Mouse (Mus musculus): ENCODE data around the gene Fam107b.
"Not testable (repeated sequence)": the region's sequence is repeated elsewhere in the genome, so short reads cannot be mapped to it uniquely, and the experiment has no call there.

Fam107b gene

DNA sequence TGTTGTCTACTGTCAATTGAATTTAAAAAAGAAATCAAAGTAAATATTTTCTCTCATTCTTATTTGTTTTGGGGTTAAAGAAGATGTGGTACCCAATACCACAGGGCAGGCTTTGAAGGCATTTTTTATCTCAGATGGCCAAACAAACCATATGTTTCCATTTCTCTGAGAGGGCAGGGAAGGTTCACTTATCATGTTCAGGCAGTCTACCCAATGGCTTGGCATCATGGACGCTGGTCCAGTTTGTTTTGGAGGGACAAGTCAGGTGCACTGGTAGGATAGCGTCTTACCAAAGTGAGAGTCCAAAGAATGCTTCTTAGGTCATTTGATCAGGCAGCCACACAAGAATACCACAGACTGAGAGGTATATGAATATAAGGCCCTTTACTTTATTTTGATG, 139.6 kb downstream of the Fam107b start:
- DNase-seq (ENCODE audit: low spot score in 2 of 2) = no peak

DNA sequence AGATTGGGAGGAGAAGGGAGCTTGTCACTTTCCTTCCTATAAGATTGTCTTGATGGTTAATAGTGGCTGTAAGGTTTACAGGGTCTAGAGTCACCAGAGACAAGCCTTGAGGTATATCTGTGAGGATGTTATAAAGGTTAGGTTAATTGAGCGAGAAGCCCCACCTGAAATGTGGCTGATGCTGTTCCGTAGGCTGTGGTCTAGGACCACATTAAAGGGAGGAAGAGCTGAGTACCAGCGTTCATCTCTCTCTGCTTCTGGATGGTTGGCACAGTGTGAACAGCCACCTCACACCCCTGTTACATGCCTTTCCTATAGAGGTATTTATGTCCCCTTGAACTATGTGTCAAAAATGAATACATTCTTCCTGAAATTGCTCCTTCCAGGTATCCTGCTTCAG, 140.2 kb downstream of the Fam107b start:
- no peak for DNase-seq (ENCODE audit: low spot score in 2 of 2)

DNA sequence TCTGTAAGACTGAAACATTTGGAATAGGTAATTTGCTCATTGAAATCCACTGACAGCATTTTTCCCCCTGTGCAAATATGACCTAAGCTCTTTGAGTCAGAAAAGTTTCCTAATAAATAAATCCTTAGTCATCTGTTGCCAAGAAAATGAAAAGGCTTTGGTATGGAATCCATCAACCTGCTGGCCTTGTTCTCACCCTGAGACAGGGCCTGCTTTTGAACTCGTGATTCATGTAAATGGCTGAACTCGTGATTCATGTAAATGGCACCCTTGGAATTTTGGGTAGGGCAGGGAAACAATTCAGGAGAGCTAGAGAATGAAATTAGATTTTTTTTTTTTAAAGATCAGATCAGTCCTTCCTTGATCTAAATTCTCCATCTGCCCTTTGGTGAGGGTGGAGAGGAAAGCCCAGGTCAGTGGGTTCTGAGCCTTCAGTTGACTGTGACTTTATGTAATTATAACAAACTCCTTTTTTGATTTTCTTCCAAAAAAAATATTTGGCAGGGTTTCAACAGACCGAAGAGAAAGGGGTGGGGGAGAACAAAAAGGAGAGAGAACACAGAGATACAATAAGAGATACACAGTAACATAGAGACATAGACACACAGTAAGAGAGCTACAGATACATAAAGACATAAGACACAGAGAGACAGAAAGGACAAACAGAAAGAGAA, 142.2 kb downstream of the Fam107b start:
- DNase-seq (ENCODE audit: low spot score in 2 of 2) = no peak

DNA sequence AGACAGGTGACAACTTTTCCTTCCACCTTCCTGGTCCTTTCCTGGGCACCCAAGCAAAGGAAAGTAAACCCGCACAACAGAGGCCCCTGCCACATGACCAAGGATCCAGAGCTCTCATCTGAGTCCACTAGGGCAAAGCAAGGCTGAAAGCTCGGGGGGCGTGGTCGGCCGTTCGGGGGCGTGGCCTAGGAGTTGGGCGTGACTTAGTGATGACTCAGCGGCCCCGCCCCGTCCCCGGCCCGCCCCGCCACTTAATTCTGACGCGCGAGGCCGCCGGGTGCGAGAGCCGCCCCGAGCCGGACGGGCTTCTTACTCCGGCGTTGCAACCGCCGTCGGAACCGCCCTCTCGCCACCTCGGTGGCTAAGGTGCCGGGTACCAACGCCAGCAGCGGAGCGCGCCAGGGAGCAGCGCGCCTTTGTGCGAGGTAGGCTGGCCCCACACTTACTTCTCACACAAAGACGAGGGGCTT, 143.0 kb downstream of the Fam107b start:
- DNase-seq (ENCODE audit: low spot score in 2 of 2) = peak; percentile 100

DNA sequence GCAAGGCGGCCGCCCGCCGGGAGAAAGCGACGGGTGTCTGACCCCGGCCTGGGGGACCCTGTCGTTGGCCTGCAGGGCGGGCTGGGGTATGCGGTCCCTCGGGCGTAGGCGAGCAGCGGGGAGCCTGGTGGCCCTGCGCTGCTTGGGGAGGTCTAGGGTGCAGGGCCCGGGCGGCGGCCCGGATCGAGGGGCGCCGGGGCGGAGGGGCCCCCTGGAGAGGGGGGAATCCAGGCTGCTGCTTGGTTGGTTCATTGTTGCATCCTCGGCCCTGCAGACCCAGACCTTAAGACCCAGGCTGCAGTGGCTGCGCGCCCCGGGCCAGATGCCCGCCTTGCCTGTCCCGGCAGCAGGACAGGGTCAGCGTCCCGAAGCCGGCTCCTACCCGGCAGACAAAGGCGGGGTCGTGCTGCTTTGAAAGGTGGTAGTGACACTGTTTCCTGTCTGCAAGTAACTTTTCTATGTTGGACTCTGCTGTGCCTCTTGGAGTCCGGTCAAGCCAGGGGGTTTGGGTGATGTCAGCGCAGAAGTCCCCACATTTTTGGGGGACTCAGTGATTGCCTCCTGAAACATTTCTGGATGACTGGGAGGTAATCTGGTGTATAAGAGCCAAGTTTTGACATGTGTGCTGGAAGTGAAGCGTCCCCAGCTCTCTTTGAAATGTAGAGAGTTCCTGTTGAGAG, 143.5 kb downstream of the Fam107b start:
- DNase-seq (ENCODE audit: low spot score in 2 of 2) = peak; percentile 64 to 68

DNA sequence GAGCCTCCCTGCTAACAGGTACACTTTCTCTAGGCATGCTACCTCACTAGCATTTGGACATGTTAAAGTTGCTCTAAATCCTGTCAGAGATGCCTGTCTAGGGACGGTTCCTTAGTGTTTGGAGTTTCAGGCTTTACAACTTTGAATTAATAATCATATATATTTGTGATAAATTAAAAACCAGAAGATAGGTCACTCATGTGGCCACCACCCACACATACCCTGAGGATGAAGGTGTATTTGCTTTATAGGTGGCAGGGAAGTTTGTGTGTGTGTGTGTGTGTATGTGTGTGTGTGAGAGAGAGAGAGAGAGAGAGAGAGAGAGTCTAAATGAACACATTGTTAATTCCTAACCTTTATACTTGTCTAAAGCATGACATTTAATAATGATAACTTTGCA, 144.2 kb downstream of the Fam107b start:
- DNase-seq (ENCODE audit: low spot score in 2 of 2) = no peak

DNA sequence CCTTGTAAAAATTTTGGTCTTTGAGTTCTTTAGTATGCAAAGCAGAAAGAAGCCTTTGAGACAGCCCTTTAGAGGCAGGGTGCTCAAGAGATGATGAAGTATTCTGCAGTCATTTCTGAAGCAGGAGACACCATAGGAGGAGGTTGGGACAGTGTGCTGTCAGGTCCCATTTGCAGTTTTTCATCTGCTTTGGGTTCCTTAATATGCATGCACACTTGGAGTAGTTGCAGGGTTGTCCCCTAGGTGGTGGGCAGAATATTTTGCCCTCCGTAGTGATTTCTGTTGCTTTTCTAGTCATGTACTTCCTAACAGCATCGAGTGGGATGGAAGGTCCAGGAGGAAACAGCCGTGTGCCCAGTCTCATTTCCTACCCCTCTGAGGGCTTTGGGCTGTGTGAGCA, 145.1 kb downstream of the Fam107b start:
- DNase-seq (ENCODE audit: low spot score in 2 of 2) = peak; percentile 47 to 48

DNA sequence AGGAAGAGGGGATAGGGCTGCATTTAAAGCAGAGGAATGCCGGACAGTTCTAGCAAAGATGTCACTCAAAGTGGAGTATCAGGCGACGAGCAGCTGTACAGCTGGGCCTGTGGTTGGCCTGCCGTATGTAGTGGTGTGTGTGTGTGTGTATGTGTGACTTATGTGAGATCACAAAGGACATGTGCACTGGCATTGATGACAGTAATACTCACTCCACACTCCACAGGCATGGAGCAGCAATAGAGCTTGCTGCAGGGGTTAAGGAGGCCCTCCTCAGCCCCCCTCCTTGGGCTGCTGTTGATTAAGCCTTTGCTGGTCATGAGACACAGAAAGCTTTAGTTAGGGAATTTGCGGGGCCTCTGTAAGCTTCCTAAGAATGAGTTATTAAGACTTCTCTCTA, 147.0 kb downstream of the Fam107b start:
- peak in 1 of 2 experiments; percentile 33 for DNase-seq (ENCODE audit: low spot score in 2 of 2)

DNA sequence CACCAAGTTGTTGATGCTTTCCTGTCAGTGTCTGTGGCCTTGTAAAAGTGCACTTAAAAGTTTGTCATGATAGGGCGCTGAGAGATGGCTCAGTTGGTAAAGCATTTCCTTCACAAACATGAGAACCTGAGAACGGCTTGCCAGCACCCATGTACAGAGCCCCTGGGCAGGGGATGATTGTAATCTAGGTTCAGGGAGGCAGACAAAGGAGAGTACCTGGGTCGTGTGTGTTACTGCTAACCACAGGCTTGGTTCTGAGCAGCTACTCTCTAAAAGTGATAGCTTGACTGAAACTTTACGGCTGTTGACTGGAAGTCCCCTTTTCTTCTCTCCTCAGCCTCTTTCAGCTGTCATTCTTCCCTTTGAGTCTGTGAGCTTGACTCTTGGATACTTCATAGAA, 147.6 kb downstream of the Fam107b start:
- peak in 1 of 2 experiments; percentile 19 for DNase-seq (ENCODE audit: low spot score in 2 of 2)

DNA sequence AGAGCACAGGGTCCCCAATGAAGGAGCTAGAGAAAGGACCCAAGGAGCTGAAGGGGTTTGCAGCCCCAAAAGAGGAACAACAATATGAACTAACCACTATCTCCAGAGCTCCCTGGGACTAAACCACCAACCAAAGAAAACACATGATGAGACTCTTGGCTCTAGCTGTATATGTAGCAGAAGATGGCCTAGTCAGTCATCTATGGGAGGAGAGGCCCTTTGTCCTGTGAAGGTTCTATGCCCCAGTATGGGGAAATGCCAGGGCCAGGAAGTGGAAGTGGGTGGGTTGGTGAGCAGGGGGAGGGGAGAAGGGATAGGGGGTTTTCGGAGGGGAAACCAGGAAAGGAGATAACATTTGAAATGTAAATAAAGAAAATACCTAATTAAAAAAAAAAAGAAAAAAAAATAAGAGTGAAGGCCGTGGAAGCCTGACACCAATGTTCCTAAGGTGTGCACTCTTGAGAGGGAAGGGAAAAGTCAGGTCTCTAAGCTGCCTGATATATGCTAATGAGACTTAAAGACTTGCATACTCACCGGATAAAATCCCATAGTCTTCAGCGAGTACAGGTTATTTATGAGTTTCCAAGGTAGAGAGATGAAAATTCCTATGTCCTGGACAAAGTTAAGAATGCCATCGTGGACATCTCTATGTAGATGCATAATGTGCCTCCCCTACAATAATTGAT, 149.3 kb downstream of the Fam107b start:
- DNase-seq (ENCODE audit: low spot score in 2 of 2) = not testable (repeated sequence)

DNA sequence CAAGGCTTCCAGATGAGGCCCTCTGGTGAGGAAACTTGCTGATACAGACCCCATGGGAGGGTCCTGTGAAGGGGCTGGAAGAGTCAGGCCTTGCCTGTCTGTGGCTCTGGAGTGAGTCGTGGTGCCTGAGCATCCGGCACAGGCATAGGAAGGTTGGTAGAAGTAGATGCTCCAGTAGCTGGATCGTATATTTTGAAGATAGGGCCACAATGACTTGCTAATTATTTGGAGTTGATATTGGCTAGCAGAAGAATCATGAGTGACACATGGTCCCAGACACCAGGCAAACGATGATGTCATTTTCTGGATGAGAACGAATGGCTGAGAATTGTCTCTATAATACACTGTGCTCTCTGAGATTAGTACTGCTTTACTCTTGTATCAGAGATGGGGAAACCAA, 150.8 kb downstream of the Fam107b start:
- no peak for DNase-seq (ENCODE audit: low spot score in 2 of 2)

DNA sequence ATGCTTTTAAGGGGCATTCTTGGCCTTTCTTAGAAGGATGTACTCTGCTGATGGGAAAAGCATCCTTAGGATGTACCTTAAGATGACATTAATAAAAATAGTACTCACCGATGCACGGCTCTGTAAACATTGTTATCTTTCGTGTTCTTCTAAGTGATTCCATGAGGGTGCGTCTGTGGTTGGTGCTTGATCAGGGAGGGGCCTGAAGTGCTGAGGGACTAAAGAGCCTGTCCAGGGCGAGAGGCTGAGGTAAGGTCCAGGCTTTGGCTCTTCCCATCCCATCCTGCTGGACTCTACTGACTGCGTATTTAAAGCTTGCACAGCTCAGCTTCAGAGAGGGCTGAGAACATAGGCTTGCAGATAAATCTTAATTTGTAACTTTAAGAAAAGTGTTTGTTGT, 151.7 kb downstream of the Fam107b start:
- no peak for DNase-seq (ENCODE audit: low spot score in 2 of 2)

DNA sequence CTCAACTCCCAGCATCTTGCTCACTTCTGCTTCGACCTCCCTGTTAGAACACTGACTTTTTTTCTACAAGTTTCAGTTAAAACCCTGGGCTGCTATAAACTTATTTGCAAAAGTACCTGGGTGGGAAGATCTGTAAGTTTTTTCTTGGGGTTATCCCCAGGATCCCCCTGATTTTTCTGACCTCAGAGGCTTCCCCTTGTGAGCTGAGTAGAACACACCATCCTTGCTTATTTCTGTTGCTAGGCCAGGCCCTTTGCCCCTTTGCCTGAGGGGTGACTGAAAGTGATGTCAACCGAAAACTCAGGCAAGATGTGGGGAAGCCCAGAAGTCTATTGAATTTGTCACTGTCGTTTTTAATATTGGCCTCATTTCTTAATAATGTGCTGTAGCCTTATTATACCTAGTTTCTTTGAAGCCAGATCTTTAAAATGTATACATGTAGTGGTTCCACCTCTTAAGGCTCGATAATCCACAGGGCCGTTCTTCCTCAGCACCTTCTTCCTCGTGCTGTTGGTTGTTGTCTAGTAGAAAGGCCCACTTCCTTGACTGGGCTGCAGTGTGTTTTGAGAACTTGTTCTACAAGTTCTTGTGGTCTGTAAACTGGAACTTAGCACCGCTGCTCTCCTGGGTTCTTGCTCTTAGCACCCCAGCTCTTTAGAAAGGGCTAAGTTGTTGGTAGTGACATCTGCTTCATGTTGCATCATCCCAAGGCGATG, 153.3 kb downstream of the Fam107b start:
- DNase-seq (ENCODE audit: low spot score in 2 of 2) = no peak

DNA sequence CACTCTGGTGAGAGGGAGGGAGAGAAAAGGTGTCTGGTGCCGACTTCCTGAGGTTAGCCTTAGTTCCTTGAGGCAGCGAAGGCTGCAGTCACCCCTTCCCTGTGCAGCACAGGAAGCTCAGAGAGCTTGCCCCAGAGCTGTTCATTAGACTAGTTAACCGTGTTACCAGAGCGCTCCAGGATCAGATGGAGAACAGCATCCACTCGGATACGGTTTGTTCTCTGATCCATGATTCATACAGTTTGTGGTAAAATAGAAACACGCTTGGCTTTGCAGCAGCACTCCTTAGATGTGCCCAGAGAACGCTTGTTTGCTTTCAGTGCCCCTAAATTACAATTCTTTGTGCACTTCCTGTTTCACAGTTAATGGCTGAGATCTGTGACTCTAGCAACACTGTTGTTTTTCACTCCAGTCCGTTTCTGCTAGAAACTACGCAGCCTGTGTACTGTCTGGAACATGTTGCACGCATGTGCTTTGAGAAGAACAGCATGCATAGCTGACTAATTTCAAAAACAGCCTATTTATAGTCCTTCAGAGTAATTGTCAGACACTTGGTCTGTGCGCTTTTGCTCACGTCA, 156.3 kb downstream of the Fam107b start:
- no peak for DNase-seq (ENCODE audit: low spot score in 2 of 2)

DNA sequence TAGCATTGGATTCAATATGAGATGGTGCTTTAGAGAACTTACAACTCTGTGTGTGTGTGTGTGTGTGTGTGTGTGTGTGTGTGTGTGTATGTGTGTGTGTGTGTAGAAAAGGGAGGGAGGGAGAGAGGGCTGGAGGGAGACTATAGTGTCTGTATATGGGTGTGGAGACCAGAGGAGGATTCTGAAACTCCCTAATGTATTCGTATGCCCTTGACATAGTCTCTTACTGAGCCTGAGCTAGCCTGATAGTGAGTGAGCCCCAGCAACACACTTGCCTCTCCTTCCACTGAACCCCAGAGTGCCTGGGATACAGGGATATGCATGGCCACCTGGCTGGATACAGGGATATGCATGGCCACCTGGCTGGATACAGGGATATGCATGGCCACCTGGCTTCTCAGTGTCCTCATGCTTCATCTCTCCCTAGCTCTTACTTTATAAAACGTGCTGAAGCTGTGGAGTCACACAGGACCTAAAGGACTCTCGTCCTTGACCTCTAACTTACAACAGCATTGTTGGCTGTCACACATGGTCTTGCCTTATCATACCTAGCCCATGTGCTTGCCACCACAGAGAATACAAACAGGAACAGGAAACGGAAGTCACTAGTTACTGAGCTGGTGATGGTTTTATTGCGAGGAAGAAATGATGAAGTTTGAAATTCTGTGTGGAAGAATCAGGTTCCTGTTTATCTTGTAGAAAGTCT, 157.1 kb downstream of the Fam107b start:
- peak in 1 of 2 experiments; percentile 41 for DNase-seq (ENCODE audit: low spot score in 2 of 2)

DNA sequence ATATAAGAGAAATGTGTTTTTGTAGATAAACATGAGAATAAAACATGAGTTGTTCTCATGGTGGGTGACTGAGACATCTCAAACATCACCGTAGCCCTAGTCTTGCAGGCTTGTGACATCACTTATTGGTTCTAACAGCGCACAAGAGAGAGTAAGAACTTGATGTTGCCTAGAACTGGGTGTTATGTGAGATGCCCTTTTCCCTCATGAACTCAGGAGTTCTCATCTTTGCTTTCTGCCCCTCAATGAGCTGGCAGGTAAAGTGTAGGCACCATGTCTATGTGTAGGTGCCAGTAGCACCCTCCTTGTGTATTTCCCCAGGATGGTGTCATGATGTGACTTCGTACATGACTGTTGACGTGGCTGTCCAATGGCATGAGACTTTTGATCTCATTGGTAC, 157.8 kb downstream of the Fam107b start:
- no peak for DNase-seq (ENCODE audit: low spot score in 2 of 2)

DNA sequence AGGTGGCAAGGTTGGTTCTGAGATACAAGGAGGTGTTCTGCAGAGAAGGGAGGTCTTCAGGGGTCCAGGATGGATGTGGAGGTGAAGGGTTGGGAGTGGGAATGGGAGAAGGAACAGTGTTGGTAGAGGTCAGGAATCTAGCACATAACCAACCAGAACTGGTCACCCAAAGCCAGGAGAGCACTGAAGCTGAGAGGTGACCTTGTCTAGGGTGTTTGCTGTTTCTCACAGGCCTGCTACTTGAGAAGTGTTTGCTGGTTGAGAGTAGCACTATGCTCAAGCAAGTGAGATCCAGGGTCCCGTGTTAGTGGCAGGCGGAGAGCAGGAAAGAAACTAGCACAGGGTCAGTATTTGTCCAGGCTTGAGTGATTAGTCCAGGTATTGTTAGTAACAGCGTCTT, 159.3 kb downstream of the Fam107b start:
- no peak for DNase-seq (ENCODE audit: low spot score in 2 of 2)

DNA sequence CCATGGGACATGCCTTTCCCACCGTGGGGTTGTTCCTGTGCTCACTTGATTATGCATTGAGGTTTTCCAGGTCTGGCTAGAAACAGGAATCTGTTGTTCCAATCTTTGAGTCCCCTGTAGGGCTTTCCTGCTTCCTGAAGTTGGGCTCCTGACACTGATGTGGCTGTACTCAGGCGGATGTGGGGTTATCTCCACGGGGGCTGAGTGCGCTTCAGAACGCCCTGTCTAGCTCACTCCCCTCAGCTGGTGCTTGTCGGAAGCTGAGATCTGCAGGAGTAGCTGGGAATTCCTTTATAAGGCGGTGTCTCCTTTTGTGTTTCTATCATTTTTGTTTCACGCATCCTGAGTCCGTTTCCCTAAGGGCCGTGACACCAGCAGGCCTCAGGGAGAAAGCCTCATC, 160.5 kb downstream of the Fam107b start:
- no peak for DNase-seq (ENCODE audit: low spot score in 2 of 2)

DNA sequence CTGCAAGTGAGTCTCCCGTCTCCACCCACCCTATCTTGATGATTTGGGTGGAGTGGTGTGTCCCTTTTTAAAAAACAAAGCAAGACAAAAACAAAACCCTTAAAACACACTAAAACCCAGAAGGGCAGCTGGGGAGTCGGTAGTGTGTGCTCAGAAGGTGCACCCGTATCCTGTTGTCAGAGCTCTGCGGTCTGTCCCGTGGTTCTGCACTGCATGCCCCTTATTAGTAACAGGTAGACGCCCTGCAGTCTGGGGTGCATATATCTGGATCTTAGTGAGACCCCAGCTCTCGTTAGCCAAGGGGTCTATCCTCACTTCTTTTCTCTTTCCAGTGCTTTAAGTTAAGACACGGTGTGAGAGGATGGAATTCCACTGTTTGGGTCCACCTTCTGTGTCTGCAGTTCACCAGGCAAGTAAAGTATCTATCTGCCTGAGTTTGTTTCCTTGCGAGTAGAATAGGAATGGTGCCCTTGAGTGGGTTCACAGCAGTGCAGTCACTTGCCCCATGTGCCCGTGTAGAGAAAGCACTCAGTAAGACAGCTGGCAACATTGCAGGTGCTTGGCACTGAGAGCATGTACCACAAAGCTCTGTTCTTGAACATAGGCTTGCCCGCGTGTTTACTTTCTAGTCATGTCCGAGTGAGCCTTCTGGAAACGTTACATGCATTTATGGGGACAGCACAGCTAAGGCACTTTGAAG, 161.2 kb downstream of the Fam107b start:
- DNase-seq (ENCODE audit: low spot score in 2 of 2) = peak in 1 of 2 experiments; percentile 48

DNA sequence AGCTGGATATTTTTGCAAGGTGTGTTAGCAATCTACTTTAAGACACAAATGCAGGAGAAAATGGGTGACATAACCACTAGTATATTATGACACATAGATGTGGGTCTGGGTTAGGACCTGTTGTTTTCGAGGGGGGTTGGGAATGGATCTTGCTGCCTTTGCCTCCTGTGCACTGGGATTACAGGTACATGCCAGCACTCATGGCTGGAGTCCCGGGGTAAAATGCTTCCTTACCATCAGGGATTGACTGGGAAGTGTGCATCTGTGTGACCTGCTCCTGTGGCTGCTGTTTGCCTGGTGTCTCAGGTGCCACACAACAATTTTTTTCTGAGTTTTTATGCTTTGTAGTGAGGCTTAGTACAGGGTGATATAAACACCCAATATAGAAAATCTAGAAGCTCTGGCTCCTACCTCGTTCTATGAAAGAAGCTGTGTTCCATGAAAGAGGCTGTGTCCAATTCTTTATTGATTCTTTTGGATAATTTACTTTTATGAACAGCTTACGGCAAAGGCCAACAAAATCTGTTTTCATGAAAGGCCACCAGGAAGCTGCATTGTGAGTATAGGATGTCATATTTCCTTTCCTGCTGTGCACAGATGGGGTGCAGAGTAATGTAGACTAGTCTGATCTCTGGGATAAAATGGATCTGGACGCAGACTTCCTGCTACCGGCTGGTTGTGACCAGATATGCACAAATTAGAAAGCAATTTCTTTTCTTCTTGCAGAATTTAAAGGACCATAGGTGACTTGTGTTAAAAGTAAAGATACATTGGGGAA, 167.8 kb downstream of the Fam107b start:
- no peak for DNase-seq (ENCODE audit: low spot score in 2 of 2)

Measured in spleen, postnatal 10 days (tissue).